Mouse (Mus musculus) left cerebral cortex, postnatal 25 days (tissue): ENCODE results near the gene Olfr90. TPM values are rescaled to one million over a fixed set of nuclear protein-coding genes. Genes with fewer than 3 reads are reported as not detected.

Experiments used
- DNase-seq, 2 experiments: peaks; one replicate each; pipeline ENCODE4 v3.0.0; 2022; ENCODE audit warnings: low spot score in 2 of 2, mixed read lengths in 1 of 2
- intact Hi-C: fragments of 180-260 bp; cut with DNase I; formaldehyde crosslinking; loops from one replicate; pipeline ENCODE4 v1.15.1; 2025
- total RNA-seq, 2 experiments: library from RNA; stranded (reverse); gene quantifications; 2 replicates each; pipeline ENCODE4 v1.2.3; 2021

Olfr90 gene
- total RNA-seq, 2 experiments from 2014 or later = not detected

DNA sequence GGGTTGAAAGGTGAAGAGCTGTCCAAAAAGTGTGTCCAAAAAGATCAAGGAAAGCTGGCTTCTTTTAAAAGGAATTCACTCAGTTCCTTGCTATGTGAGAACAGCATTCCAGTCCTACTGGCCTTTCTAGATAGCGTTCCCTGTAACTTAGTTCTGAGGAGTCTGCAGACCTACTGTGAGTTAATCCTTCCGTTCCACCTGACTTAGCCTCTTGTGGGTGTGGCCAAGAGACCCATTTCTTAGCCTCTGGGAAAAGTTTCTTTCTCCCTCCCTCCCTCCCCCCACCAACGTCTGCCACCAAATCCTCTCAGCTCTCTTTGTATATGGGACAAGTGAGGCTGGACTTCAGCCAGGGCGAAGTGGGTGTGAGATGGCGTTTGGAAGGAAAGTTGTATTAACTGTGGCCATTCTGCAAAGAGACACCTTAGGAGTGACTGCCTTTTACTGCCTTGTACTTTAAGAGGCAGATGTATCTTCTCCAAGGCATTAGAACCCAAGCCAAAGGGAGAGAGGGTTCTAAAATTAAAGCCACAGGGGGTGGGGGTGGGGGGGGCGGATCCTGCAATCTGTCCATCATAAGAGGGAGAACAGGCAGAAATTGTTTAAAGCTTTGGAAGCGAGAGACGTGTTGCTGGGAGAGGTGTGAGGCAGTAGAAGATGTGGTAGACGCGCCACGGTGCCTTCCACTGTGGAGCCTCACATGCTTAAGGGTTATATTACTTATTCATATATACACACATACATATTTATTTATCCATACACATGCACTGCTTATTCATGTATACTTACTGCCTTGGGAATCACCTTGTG is 24.4 kb downstream of the Olfr90 start:
- DNase-seq = peak in 1 of 2 experiments; percentile 67
- intact Hi-C loops = no loop called here

- peak in 1 of 2 experiments; percentile 58 for DNase-seq
- intact Hi-C loops = no loop called here
Measured at GRCm38 (mm10) chr17:37063063-37063462, 25.2 kb downstream of the Olfr90 start.

- peak; percentile 71 to 87 for DNase-seq
- intact Hi-C loops = no loop called here
Measured at GRCm38 (mm10) chr17:37062101-37062641, 26.1 kb downstream of the Olfr90 start.

DNA sequence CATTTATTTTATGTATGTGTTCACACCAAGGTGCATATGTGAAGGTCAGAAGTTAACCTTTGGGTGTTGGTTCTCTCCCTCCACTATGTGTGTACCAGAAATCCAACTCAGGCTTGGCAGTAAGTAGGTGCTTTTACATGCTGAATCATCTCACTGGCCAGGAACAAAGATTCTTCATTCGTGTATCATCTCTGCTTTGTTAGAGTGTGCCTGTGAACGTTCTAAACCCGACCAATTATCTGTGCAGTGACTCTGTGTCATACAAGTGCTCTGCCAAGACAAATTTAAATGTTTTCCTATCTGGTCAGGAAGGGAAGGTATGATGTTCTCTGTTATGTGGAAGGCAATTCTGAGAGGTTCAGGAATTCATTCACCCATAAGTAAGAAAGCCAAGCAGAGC is 26.9 kb downstream of the Olfr90 start:
- peak in 1 of 2 experiments; percentile 46 for DNase-seq
- intact Hi-C loops = no loop called here

- intact Hi-C loops = no loop called here
- no peak for DNase-seq
Measured at GRCm38 (mm10) chr17:37056957-37057356, 31.3 kb downstream of the Olfr90 start.

DNA sequence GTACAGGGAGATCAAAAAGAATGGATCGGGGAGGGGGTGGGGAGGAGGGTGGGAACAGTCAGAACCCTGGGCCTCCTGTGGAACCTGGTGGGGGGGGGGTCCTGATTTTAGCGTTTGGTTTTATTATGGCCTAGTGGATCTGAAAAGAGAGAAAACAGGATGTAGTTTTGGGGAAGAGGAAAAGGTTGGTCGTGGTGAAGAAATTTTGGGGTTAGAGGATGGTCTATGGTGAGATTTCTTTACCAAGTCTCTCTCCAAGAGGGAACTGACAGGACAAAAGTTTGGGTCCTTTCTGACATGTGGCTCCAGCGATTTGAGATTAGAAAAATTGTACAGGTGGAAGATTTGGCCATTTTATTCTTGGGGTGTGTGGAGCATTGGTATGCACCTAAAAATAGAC is 36.6 kb downstream of the Olfr90 start:
- intact Hi-C loops = no loop called here
- DNase-seq = no peak

DNA sequence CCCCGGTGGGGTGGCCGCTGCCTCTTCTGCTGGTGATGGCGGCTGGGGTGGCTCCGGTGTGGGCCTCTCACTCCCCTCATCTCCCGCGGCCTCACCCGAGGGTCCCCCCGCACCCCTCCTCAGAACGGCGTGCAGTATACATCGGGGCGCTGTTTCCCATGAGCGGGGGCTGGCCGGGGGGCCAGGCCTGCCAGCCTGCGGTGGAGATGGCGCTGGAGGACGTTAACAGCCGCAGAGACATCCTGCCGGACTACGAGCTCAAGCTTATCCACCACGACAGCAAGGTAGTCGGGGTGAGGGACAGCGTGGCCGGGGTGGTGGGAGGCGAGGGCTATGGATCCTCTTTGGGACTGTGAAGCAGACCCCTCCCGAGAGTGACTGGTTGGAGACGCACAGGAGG is 37.4 kb downstream of the Olfr90 start:
- peak in 1 of 2 experiments; percentile 36 for DNase-seq
- intact Hi-C loops = no loop called here

- DNase-seq = peak; percentile 92 to 96
- intact Hi-C loops = no loop called here
Measured at GRCm38 (mm10) chr17:37050399-37050798, 37.9 kb downstream of the Olfr90 start.

DNA sequence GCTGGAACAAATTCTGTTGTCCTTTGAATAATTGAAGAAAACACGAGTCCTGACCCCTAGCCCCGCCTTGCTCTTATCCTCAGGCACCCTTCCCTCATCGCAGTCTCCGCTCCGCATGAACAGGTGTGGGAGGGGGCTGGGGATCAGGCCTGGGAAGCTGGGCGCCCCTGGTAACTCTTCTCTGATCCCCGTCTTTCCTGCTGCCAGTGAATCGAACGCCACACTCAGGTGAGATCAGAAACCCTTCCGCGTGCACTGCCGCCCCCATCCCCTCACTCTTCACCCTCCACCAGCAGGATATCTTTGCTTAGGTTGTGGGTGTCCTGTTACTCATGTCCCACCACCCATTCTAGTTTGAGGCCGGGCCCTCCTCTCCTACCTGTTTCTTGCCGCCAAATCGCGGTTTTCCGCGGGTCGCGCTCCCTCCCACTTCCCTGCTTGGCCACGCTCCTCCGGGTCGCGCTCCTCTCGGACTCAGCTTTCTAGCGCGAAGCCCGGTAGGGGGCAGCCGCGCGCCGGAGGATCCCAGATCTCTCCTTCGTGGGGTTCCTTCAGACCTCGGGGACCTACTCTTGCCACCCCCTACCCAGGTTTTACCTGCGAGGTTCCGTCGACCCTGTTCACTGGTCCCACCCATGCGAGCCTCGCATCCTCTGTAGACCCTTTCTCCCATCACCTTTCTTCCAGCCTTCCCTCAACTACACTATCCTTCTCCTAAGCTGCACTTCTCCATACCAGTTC is 38.6 kb downstream of the Olfr90 start:
- intact Hi-C loops = loop anchor here (5.0 kb wide), 1 partner anchor 157 kb away; the partner anchor contains the start of gene Trim40
- peak; percentile 86 for DNase-seq

DNA sequence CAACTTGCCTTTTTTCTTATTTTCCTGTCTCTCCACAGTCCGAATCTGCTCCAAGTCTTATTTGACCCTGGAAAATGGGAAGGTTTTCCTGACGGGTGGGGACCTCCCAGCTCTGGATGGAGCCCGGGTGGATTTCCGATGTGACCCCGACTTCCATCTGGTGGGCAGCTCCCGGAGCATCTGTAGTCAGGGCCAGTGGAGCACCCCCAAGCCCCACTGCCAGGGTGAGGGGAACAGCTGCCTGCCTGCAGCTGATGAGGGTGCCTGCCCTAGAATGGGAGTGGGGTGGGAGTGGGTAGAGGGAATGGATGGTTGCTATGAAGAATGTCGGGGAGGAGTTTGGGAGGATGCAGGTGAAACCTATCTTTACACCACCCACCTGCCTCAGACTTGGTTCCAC is 39.9 kb downstream of the Olfr90 start:
- intact Hi-C loops = loop anchor here (5.0 kb wide), 1 partner anchor 156 kb away; the partner anchor contains the start of gene Trim40
- no peak for DNase-seq

GRCm38 (mm10) chr17:37047981-37048380 is 40.3 kb downstream of the Olfr90 start:
- intact Hi-C loops = loop anchor here (1.0 to 5.0 kb wide), 4 partner anchors 51 to 156 kb away; partner anchors contain the start of genes Ppp1r11 and Trim40
- DNase-seq = peak in 1 of 2 experiments; percentile 56

- intact Hi-C loops = loop anchor here (1.0 to 5.0 kb wide), 4 partner anchors 51 to 155 kb away; partner anchors contain the start of genes Ppp1r11 and Trim40
- DNase-seq = no peak
Measured at GRCm38 (mm10) chr17:37047332-37047976, 40.8 kb downstream of the Olfr90 start.

GRCm38 (mm10) chr17:37046312-37047112 is 41.8 kb downstream of the Olfr90 start:
- peak; percentile 61 to 71 for DNase-seq
- intact Hi-C loops = loop anchor here (1.0 to 5.0 kb wide), 5 partner anchors 50 to 154 kb away; partner anchors contain the start of genes Ppp1r11, Trim40, Znrd1 and Znrd1as

DNA sequence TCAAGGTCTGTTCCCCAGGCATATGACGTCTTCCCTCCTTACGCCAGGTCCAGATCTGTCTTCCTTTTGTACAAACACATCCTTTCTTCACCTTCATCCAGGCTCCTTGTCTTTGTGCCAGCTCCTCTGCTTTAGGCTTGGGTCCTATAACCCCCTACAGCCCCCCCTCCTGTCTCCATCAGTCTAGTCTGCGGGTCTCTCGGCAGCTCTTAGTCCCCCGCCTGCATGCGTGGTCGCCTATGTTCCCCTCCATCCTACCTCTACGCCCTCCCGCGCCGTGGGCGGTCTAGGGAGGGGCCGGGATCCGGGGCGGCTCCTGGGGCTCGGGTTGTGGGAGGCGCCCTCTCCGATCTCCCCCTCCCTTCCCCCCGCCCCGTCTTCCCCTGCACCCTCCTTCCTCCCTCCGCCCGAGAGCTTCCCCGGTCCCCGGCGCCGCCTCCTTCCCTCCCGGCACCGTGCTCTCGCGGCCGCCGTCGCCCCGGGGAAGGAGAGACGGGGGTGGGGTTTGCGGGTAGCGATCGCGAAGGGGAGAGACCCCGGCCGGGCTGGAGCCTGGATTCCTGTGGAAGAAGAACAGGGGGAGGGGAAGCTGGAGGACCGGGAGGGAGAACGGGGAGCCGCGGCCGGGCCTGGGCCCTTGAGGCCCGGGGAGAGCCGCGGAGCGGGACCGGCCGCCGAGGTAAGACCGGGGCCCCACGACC is 42.5 kb downstream of the Olfr90 start, which contains the start of gene Gabbr1:
TSS of gene Gabbr1 (plus strand) at position 356 of the 701 bp plus-strand sequence.
- peak; percentile 81 to 82 for DNase-seq
- intact Hi-C loops = loop anchor here (1.0 to 5.0 kb wide), 4 partner anchors 49 to 153 kb away; partner anchors contain the start of genes Ppp1r11, Trim40, Znrd1 and Znrd1as

DNA sequence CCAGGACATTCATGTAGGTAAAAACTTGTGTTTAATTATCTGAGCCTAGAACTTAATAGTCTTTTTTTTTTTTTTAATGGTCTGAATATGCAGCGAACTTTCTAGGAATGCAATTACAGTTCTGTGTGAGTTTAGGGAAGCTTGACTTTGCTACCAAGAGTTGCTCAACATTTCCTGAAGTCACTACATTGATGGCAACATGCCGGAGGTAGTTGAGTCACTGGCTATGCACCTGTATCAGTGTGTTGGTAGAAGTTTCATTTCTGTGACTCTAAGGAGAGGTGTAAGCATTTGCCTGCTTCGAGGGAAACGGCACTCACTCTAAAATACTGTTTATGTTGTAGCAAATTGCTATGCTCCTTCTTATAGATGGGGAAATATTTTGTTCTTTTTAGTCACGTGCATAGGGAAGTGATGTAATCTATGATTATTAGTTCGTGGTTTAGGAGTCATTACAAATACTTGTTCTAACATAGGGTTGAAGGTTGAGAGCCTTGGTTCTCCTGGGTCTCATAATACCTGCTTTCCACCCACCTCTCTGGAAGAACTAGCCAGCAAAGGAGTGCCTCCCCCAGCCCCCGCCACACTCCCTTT is 43.6 kb downstream of the Olfr90 start:
- no peak for DNase-seq
- intact Hi-C loops = loop anchor here (5.0 kb wide), 1 partner anchor 152 kb away; the partner anchor contains the start of gene Trim40

DNA sequence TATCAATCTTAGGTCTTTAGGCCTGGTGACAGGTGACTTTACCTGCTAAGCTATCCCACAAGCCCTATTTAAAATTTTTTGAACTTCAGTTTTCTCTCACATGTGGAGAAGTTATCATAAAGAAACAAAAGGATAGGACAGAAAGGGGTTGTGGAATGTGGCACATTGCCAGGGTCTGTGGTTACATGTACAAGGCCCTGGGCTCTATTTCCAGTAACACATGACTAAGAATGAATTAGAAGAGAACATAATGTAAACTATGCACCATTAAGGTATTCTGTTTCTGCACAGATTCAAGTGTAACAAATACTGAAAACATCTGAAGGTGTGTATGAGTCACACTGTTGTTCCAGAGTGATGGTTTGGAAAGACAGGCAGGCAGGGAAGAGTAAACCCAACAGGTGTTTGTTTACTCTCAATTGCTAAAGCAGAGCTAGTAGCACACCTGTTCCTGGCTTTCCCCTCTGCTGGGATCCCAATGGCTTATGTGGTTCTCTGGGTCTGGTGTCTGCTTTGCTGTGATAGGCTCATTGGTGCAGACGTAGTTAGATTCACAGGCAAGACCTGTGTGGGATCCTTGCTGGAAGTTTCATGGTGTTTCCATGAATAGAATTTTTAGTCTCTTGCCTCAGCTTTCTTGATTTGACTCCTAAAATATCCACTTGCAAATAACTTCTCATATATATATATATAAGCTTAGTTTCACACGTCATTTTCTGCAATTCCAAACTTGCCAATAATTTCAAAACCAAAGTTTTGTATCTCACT is 49.0 kb downstream of the Olfr90 start:
- DNase-seq = peak in 1 of 2 experiments; percentile 65
- intact Hi-C loops = no loop called here
